Mouse (Mus musculus) cerebellum, adult 2 months (tissue): Measurements from ENCODE around the gene Nova2. TPM values are rescaled to one million over a fixed set of nuclear protein-coding genes. Genes with fewer than 3 reads are reported as not detected.

Source experiments
- DNase-seq, 2 experiments: peaks; one replicate each; pipeline ENCODE4 v3.0.0; 2021
- H3K27ac ChIP-seq: fragments of 200-500 bp; 2 replicates; pipeline ENCODE4 v1.5.1; 2012; ENCODE audit warnings: low read length, control low read depth, inconsistent platforms; ENCODE audit not compliant: insufficient read depth
- H3K27me3 ChIP-seq: fragments of 200-500 bp; 2 replicates; pipeline ENCODE4 v1.6.1; 2012; ENCODE audit warnings: inconsistent platforms, mild to moderate bottlenecking, low read length, moderate library complexity; ENCODE audit not compliant: control insufficient read depth, insufficient read depth
- H3K4me1 ChIP-seq: fragments of 200-500 bp; 2 replicates; pipeline ENCODE4 v1.6.1; 2011; ENCODE audit warnings: low read length; ENCODE audit not compliant: control insufficient read depth, insufficient read depth
- H3K4me3 ChIP-seq: fragments of 200-500 bp; replicated peaks from 2 replicates; pipeline ENCODE3; 2011; ENCODE audit warnings: mild to moderate bottlenecking, low read depth, low read length, control low read depth; ENCODE audit not compliant: insufficient read depth
- CTCF ChIP-seq: fragments of 200-500 bp; IDR thresholded peaks from 2 replicates; pipeline ENCODE4 v1.5.1; 2011; ENCODE audit warnings: low read depth, mild to moderate bottlenecking, control low read depth, low read length, moderate library complexity, borderline replicate concordance; ENCODE audit not compliant: insufficient read depth
- POLR2A ChIP-seq: fragments of 200-500 bp; IDR thresholded peaks from 2 replicates; pipeline ENCODE4 v1.6.1; 2011; ENCODE audit warnings: low read length, control low read depth, borderline replicate concordance; ENCODE audit not compliant: insufficient read depth
- WGBS: fragments of 180-500 bp; shearing (Covaris S2); methylation state at CpG from one replicate; pipeline ENCODE4 v1.1.7; 2018; 5-methylcytosine and 5-hydroxymethylcytosine counted together
- polyA plus RNA-seq: library from polyadenylated mRNA; depleted of rRNA; stranded (reverse); fragments of >200 nt; gene quantifications from 2 replicates; pipeline ENCODE4 v1.2.3, GENCODE M21; 2012

Nova2 gene
- polyA plus RNA-seq, 1 experiment: 12.8 TPM

DNA sequence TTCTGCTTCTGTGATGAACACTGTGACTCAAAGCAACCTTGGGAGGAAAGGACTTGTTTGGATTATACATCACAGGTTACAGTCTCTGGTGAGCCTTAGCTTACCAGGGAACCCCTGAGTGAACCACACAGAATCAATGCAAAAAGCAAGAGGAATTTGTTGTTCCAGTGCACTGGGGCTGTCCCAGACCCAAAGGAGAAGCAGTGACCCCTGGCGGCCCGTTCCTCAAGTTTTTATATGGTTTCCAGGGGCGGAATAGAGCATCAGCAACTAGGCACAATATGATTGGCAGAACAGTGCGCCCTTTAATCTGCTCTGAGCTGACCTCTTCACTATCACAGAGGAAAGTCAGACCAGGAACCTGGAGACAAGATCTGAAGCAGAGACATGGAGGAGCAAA is 9.4 kb upstream of the Nova2 start:
- H3K27ac ChIP-seq: no peak overlapping the region
- no peak overlapping the region for H3K4me3 ChIP-seq
- H3K27me3 ChIP-seq: no peaks in the 10 kb centered on the region
- no peaks in the 10 kb centered on the region; the same call in none of the 2 replicates for H3K4me1 ChIP-seq
- WGBS: 72% methylated on average over 4 of the region's 4 CpGs
- DNase-seq: no peak
- TF ChIP-seq POLR2A (no peak), CTCF (no peak)

DNA sequence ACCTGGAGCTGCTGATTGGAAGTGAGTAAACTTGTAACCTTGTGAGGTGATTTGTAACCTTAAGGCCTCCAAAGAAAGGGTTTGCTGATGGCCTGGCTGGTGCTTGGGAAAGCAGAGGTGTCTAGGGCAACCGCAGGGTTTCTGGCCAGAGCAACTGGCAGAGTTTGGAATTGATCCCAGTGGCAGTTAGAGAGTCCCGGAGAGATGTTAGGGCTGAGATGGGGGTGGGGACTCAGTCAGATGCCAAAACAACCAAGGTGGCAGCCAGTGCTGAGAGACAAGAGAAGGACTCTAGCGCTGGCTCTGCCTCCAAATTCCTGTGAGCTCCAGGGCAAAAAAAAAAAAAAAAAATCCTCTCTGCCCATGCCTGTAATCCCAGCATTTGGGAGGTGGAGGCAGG is 7.8 kb upstream of the Nova2 start:
- TF ChIP-seq POLR2A (no peak), CTCF (no peak)
- Histone ChIP-seq H3K27me3 (no peaks in the 10 kb centered on the region), H3K4me1 (no peaks in the 10 kb centered on the region; the same call in none of the 2 replicates), H3K27ac (no peak overlapping the region), H3K4me3 (no peak overlapping the region)
- WGBS: 23% methylated on average over 3 of the region's 3 CpGs
- DNase-seq: peak in 1 of 2 experiments; percentile 31

DNA sequence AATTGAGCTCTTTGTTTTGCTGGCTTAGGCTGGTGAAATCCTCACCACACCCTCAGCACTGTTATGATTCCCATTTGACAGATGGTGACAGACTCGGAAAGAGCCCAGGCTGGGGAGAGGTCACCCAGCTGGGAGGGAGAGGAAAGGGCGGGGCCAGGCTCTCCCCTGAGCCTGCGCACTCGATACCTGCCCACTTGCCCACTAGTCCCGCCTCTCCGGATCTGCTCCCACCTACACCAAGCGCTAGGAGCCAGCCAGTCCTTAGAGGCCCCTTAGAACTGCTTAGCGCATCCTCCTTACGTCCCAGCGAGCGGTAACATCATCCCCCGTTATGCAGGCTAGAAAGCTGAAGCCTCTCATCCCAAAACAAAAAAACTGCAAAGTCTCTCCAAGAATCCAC is 4.6 kb upstream of the Nova2 start:
- Histone ChIP-seq H3K4me1 (peaks cover 7% of the 10 kb centered on the region), H3K4me3 (peak overlapping the region; percentile 47), H3K27ac (peak overlapping the region; percentile 36), H3K27me3 (no peaks in the 10 kb centered on the region)
- 3% methylated on average over 12 of the region's 12 CpGs for WGBS
- TF ChIP-seq CTCF: no peak
- peak; percentile 66; the same call in 1 of the 2 replicates for TF ChIP-seq POLR2A
- peak; percentile 81 to 85 for DNase-seq

DNA sequence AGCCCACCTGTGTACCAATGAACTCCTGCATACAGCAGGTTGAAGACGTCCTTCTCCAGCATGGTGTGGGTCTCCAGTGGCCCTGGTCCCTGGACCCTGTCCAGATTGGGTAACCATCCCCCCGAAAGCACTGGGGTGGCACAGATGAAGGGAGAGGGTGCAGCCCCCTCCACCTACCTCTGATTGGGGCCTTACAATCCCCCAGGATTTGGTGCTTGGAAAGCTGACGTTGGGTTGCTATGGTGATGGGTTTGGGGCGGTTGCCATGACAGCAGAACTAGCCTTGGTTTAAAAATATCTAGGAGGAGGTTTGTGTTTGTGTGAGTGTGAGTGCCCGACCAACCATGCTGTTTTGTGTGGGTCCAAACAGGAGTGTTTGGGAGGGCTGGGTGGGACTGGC is 2.9 kb upstream of the Nova2 start:
- DNase-seq: peak; percentile 28 to 29
- Histone ChIP-seq H3K4me1 (peaks cover 17% of the 10 kb centered on the region), H3K27ac (no peak overlapping the region), H3K4me3 (no peak overlapping the region), H3K27me3 (no peaks in the 10 kb centered on the region)
- TF ChIP-seq POLR2A (no peak), CTCF (no peak)
- 18% methylated on average over 5 of the region's 5 CpGs for WGBS

DNA sequence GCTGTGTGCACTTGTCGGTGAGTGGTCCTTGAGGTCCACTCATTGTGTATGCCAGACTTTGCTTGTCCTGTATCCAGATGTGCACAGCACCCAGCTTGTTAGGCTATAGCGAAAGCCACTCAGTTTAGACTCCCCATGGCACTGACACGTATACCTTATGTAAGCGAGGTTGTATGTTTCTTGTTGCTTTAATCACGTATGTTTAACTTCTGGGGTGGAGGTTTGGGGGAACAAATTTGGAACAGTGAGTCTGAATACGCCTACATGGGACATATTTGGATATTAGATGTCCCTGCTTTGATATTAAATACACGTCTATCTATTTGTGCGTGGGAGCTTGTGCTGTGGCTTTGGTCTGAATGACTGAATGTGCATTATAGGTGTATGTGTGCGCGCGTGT is 2.4 kb upstream of the Nova2 start:
- no peak overlapping the region for H3K27ac ChIP-seq
- H3K4me3 ChIP-seq: no peak overlapping the region
- TF ChIP-seq CTCF (no peak), POLR2A (no peak)
- 67% methylated on average over 11 of the region's 11 CpGs for WGBS
- H3K27me3 ChIP-seq: no peaks in the 10 kb centered on the region
- peaks cover 17% of the 10 kb centered on the region for H3K4me1 ChIP-seq
- no peak for DNase-seq

DNA sequence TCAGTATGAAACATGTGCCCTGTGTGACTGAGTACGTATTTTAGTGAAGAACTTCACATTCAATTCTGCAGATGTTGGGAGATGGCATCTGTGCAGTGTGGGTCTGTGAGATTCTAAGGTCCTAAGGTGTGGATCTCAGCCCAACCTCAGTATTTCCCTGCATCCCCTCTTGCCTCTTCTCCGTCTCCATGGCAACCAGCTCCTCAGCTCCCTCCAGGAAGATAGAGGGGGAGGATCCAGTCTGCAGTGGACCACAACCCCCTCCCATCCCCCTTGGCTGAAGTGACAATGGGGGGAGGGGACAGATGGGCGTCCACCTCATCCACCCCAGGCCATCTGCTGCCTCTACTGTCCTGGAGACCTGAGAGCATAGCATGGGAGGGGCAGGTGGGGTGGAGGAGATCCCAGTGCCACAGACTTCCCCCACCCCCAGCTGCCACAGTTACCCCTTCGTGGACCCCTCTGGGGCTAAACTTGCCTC is 1.9 kb upstream of the Nova2 start:
- WGBS: 27% methylated on average over 4 of the region's 4 CpGs
- Histone ChIP-seq H3K27ac (no peak overlapping the region), H3K27me3 (no peaks in the 10 kb centered on the region), H3K4me3 (no peak overlapping the region), H3K4me1 (peaks cover 17% of the 10 kb centered on the region)
- DNase-seq: peak; percentile 23 to 29
- TF ChIP-seq CTCF (no peak), POLR2A (no peak)

DNA sequence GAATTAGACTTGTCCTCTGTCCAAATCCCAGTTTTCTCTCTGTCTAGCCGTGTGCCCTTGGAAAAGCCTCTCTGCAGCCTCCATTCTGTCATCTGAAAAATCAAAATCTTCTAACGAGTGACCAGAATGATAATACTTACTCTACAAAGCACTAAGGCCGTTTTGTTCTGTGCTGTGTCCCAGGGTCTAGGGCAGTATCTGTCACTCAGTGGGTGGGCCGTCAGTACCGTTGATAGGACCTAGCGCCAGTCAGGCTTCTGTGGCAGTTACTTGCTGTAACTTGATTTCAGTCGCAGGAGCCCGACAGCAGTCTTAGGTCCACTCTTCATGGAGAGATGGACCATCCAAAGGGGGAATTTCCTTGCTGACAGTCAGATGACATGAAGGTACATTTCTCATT is 1.4 kb upstream of the Nova2 start:
- 14% methylated on average over 8 of the region's 8 CpGs for WGBS
- Histone ChIP-seq H3K4me1 (peaks cover 17% of the 10 kb centered on the region), H3K4me3 (no peak overlapping the region), H3K27me3 (no peaks in the 10 kb centered on the region), H3K27ac (no peak overlapping the region)
- DNase-seq: peak; percentile 20 to 26
- TF ChIP-seq POLR2A (no peak), CTCF (no peak)

DNA sequence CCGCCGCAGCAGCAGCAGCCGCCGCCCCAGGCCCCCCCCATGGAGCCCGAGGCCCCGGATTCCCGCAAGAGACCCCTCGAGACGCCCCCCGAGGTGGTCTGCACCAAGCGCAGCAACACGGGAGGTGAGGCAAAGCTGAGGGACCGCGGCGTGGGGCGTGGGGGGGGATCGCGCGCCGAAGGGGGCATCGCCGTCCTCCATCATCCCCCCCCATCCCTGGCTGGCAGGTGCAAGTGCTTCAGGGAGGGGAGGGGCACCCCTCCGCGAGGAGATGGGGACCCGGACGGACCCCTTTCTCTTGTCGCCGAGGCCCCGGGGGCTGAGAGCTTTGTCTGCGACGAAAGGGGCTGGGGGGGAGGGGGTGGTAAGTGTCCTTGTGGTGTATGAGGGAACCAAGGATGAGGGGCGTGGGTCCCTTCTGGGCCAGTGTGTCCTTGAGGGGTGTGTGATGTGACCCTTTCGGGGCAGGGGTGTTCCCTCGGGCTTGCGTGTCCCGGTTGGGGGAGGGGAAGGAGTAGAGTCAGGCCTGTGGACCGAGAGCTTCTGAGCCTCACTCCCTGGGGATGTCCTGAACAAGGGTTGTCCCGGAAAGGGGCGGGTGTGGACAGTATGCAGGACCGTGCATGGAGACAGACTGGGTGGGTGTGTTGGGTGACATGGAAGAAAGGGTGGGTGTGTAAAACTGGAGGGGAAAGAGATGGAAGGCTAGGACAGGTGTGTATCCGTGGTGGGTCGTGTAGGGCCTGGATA is 528 bp downstream of the Nova2 start:
- TF ChIP-seq POLR2A (no peak), CTCF (no peak)
- WGBS: under 1% methylated on average over 36 of the region's 42 CpGs
- Histone ChIP-seq H3K27me3 (no peaks in the 10 kb centered on the region), H3K4me3 (peak overlapping the region; percentile 71), H3K27ac (0 out of 2 replicates have a peak overlapping the region, but pooled peaks have one; percentile 4), H3K4me1 (peaks cover 17% of the 10 kb centered on the region)
- peak; percentile 51 to 59 for DNase-seq
